Mouse (Mus musculus) testis, adult 2 months (tissue): ENCODE data around the gene Nrxn1.

ENCODE experiments used
- CTCF ChIP-seq: fragments of 200-500 bp; IDR thresholded peaks from 2 replicates; pipeline ENCODE4 v1.5.1; 2012; ENCODE audit warnings: low read depth, mild to moderate bottlenecking, inconsistent platforms, low read length, moderate library complexity; ENCODE audit not compliant: control insufficient read depth, insufficient read depth, insufficient replicate concordance
- POLR2A ChIP-seq: fragments of 200-500 bp; IDR thresholded peaks from 2 replicates; pipeline ENCODE4 v1.6.1; 2012; ENCODE audit warnings: low read depth, mild to moderate bottlenecking, inconsistent platforms, low read length, moderate library complexity; ENCODE audit not compliant: control insufficient read depth

DNA sequence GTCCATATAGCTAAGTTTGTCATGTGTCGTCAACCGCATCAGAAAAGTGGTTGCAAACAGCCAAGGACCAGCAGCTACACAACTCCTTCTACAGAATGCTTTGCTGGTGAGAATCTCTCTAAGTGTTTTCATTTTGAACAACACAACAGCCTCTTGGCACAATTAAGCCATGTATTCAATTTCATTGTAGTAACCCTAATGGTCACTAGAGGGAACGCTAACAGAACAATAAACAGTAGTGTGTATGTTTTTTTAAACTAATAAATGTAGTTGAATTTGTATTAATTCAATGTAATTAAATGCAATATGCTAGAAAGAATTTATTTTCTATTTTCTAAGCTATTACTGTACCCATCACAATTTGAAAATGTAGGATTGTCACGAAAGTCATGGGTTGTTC, 471.0 kb downstream of the Nrxn1 start:
- TF ChIP-seq CTCF, result no peak
- no peak for TF ChIP-seq POLR2A
